Mouse (Mus musculus): ENCODE results near the gene Wnt10a. TPM values are rescaled to one million over a fixed set of nuclear protein-coding genes. Genes with fewer than 3 reads are reported as not detected.

Wnt10a gene
- polyA plus RNA-seq, 1 experiment from 2014 or later, result 0.36 TPM

- Histone ChIP-seq H3K4me2 (ENCODE audit: low read length) (no peak overlapping the region), H3K36me3 (ENCODE audit: control insufficient read depth, insufficient read depth, low read length) (no peaks in the 10 kb centered on the region), H3K9me3 (ENCODE audit: control insufficient read depth, low read length) (no peaks in the 10 kb centered on the region), H3K9ac (replicated peaks; ENCODE audit: low read length) (no peak overlapping the region), H3K27me3 (ENCODE audit: control insufficient read depth, insufficient read depth, low read length) (no peaks in the 10 kb centered on the region), H3K4me3 (replicated peaks; ENCODE audit: low read depth, low read length) (no peak overlapping the region), H3K4me1 (ENCODE audit: control insufficient read depth, insufficient read depth, low read length) (no peaks in the 10 kb centered on the region), H3K27ac (replicated peaks; ENCODE audit: low read depth, low read length) (no peak overlapping the region)
- WGBS, result 87% methylated on average over 5 of the region's 5 CpGs
- ATAC-seq (ENCODE audit: low FRiP score, low TSS enrichment) (no peak), DNase-seq (no peak)
These were observed 51.8 kb downstream of the Wnt10a start for GRCm38 (mm10) chr1:74843090-74843489.

GRCm38 (mm10) chr1:74846341-74846740 is 55.0 kb downstream of the Wnt10a start:
- 60% methylated on average over 9 of the region's 9 CpGs for WGBS
- Histone ChIP-seq H3K27ac (replicated peaks; ENCODE audit: low read depth, low read length) (no peak overlapping the region), H3K9me3 (ENCODE audit: control insufficient read depth, low read length) (no peaks in the 10 kb centered on the region), H3K4me1 (ENCODE audit: control insufficient read depth, insufficient read depth, low read length) (peaks cover 14% of the 10 kb centered on the region), H3K4me2 (ENCODE audit: low read length) (no peak overlapping the region), H3K27me3 (ENCODE audit: control insufficient read depth, insufficient read depth, low read length) (no peaks in the 10 kb centered on the region), H3K36me3 (ENCODE audit: control insufficient read depth, insufficient read depth, low read length) (no peaks in the 10 kb centered on the region), H3K4me3 (replicated peaks; ENCODE audit: low read depth, low read length) (no peak overlapping the region), H3K9ac (replicated peaks; ENCODE audit: low read length) (no peak overlapping the region)
- ATAC-seq (ENCODE audit: low FRiP score, low TSS enrichment) (no peak), DNase-seq (no peak)

GRCm38 (mm10) chr1:74848946-74849345 is 57.6 kb downstream of the Wnt10a start:
- Histone ChIP-seq H3K27me3 (ENCODE audit: control insufficient read depth, insufficient read depth, low read length) (no peaks in the 10 kb centered on the region), H3K4me3 (replicated peaks; ENCODE audit: low read depth, low read length) (no peak overlapping the region), H3K9ac (replicated peaks; ENCODE audit: low read length) (no peak overlapping the region), H3K4me2 (ENCODE audit: low read length) (no peak overlapping the region), H3K36me3 (ENCODE audit: control insufficient read depth, insufficient read depth, low read length) (no peaks in the 10 kb centered on the region), H3K27ac (replicated peaks; ENCODE audit: low read depth, low read length) (no peak overlapping the region), H3K4me1 (ENCODE audit: control insufficient read depth, insufficient read depth, low read length) (peaks cover 27% of the 10 kb centered on the region), H3K9me3 (ENCODE audit: control insufficient read depth, low read length) (no peaks in the 10 kb centered on the region)
- WGBS, result 44% methylated on average over 5 of the region's 5 CpGs
- ATAC-seq (ENCODE audit: low FRiP score, low TSS enrichment) (no peak), DNase-seq (no peak)

- Histone ChIP-seq H3K9ac (replicated peaks; ENCODE audit: low read length) (no peak overlapping the region), H3K9me3 (ENCODE audit: control insufficient read depth, low read length) (no peaks in the 10 kb centered on the region), H3K27me3 (ENCODE audit: control insufficient read depth, insufficient read depth, low read length) (no peaks in the 10 kb centered on the region), H3K4me2 (ENCODE audit: low read length) (no peak overlapping the region), H3K4me1 (ENCODE audit: control insufficient read depth, insufficient read depth, low read length) (peaks cover 33% of the 10 kb centered on the region), H3K4me3 (replicated peaks; ENCODE audit: low read depth, low read length) (no peak overlapping the region), H3K36me3 (ENCODE audit: control insufficient read depth, insufficient read depth, low read length) (no peaks in the 10 kb centered on the region), H3K27ac (replicated peaks; ENCODE audit: low read depth, low read length) (no peak overlapping the region)
- DNase-seq, result no peak
- WGBS, result 21% methylated on average over 6 of the region's 6 CpGs
- ATAC-seq (ENCODE audit: low FRiP score, low TSS enrichment), result no peak
These were observed 58.9 kb downstream of the Wnt10a start for GRCm38 (mm10) chr1:74850251-74850650.

GRCm38 (mm10) chr1:74851001-74851775 is 59.9 kb downstream of the Wnt10a start:
- no peaks in the 10 kb centered on the region for H3K9me3 ChIP-seq (ENCODE audit: control insufficient read depth, low read length)
- peak overlapping the region; percentile 27 for H3K9ac ChIP-seq (replicated peaks; ENCODE audit: low read length)
- no peak overlapping the region for H3K4me3 ChIP-seq (replicated peaks; ENCODE audit: low read depth, low read length)
- ATAC-seq (ENCODE audit: low FRiP score, low TSS enrichment) (no peak; the same call in 1 of the 2 replicates), DNase-seq (peak; percentile 77)
- H3K36me3 ChIP-seq (ENCODE audit: control insufficient read depth, insufficient read depth, low read length), result no peaks in the 10 kb centered on the region
- H3K4me2 ChIP-seq (ENCODE audit: low read length), result peak overlapping the region; percentile 21; the same call in 1 of the 2 replicates
- peak overlapping the region; percentile 76 for H3K27ac ChIP-seq (replicated peaks; ENCODE audit: low read depth, low read length)
- peaks cover 33% of the 10 kb centered on the region for H3K4me1 ChIP-seq (ENCODE audit: control insufficient read depth, insufficient read depth, low read length)
- WGBS, result 11% methylated on average over 6 of the region's 6 CpGs
- no peaks in the 10 kb centered on the region for H3K27me3 ChIP-seq (ENCODE audit: control insufficient read depth, insufficient read depth, low read length)

Other genes with a start within 250 kb of the Wnt10a start
- gene Plcd4, start 248.6 kb upstream of the Wnt10a start, polyA plus RNA-seq (2014; fragmentation: Nextera tagmentation; extraction: Ambion mirVana), result 4.4 and 6.2 TPM in 2 replicates
- gene Usp37, start 247.2 kb upstream of the Wnt10a start, polyA plus RNA-seq (2014; fragmentation: Nextera tagmentation; extraction: Ambion mirVana), result 26.7 and 33.1 TPM in 2 replicates
- 8.9 and 9.7 TPM in 2 replicates for gene Zfp142, start 203.3 kb upstream of the Wnt10a start, polyA plus RNA-seq (2014; fragmentation: Nextera tagmentation; extraction: Ambion mirVana)
- gene Bcs1l, start 203.2 kb upstream of the Wnt10a start, polyA plus RNA-seq (2014; fragmentation: Nextera tagmentation; extraction: Ambion mirVana), result 20.8 and 22.5 TPM in 2 replicates
- 9.8 and 30.4 TPM in 2 replicates for gene Rnf25, start 190.1 kb upstream of the Wnt10a start, polyA plus RNA-seq (2014; fragmentation: Nextera tagmentation; extraction: Ambion mirVana)
- gene Stk36, start 190.1 kb upstream of the Wnt10a start, polyA plus RNA-seq (2014; fragmentation: Nextera tagmentation; extraction: Ambion mirVana), result 15.8 and 19.7 TPM in 2 replicates
- 10.4 and 20.1 TPM in 2 replicates for gene Ttll4, start 129.8 kb upstream of the Wnt10a start, polyA plus RNA-seq (2014; fragmentation: Nextera tagmentation; extraction: Ambion mirVana)
- gene Cyp27a1, start 77.9 kb upstream of the Wnt10a start, polyA plus RNA-seq (2014; fragmentation: Nextera tagmentation; extraction: Ambion mirVana), result 0.53 and 2.1 TPM in 2 replicates
- not detected in 2 replicates for gene Prkag3, start 42.3 kb upstream of the Wnt10a start, polyA plus RNA-seq (2014; fragmentation: Nextera tagmentation; extraction: Ambion mirVana)
- gene Wnt6, start 19.6 kb upstream of the Wnt10a start, polyA plus RNA-seq (2014; fragmentation: Nextera tagmentation; extraction: Ambion mirVana), result 2.7 TPM in 1 of 2 replicates, not detected in the other
- gene Cdk5r2, start 63.4 kb downstream of the Wnt10a start, polyA plus RNA-seq (2014; fragmentation: Nextera tagmentation; extraction: Ambion mirVana), result 16.5 and 29.9 TPM in 2 replicates
- gene Fev, start 93.9 kb downstream of the Wnt10a start, polyA plus RNA-seq (2014; fragmentation: Nextera tagmentation; extraction: Ambion mirVana), result 3.0 and 3.3 TPM in 2 replicates
- 0.77 TPM in 1 of 2 replicates, not detected in the other for gene Cryba2, start 101.6 kb downstream of the Wnt10a start, polyA plus RNA-seq (2014; fragmentation: Nextera tagmentation; extraction: Ambion mirVana)
- 0.13 and 0.34 TPM in 2 replicates for gene Cfap65, start 144.1 kb downstream of the Wnt10a start, polyA plus RNA-seq (2014; fragmentation: Nextera tagmentation; extraction: Ambion mirVana)
- gene Ihh, start 160.2 kb downstream of the Wnt10a start, polyA plus RNA-seq (2014; fragmentation: Nextera tagmentation; extraction: Ambion mirVana), result 0.16 TPM in 1 of 2 replicates, not detected in the other